Mouse (Mus musculus): ENCODE measurements around the gene Luc7l2.

Luc7l2 gene

GRCm38 (mm10) chr6:38576096-38576495 is 25.0 kb downstream of the Luc7l2 start:
- no peak for DNase-seq (ENCODE audit: low read depth, low spot score)

- no peak for DNase-seq (ENCODE audit: low read depth, low spot score)
These were observed 29.2 kb downstream of the Luc7l2 start for GRCm38 (mm10) chr6:38580112-38580857.

DNA sequence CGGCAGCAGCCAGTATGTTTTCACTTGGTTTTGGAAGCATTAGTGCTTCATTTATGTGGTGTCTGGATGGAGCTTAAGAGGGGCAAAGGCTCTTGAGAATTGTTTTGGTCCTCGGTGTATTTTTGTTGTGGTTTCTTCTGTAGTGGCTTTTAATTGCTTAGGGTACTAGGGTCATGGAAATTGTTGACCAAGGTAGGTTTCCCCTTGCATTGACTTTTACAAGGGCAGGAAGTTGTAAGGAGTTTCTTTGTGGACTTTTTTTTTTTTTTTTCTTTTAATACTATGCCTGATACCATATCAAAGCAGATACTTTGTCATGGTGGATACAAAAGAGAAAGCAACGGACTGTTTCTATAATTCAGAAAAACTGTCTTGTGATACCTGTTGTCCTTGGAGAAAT is 30.6 kb downstream of the Luc7l2 start:
- no peak for DNase-seq (ENCODE audit: low read depth, low spot score)

DNA sequence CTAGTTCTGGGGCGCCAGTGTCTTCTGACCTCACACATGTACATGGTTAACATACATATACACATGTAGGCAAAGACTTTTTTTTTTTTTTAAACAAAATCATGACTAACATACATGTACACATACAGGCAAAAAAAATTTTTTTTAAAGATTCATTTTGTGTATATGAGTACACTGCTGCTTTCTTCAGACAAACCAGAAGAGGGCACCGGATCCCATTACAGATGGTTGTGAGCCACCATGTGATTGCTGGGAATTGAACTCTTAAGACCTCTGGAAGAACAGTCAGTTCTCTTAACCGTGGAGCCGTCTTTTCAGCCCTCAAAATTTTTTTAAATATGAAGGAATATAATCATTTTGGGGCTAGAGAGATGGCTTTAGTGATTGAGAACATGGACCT is 46.3 kb downstream of the Luc7l2 start:
- DNase-seq (ENCODE audit: low read depth, low spot score) = no peak

- no peak for DNase-seq (ENCODE audit: low read depth, low spot score)
These were observed 58.8 kb downstream of the Luc7l2 start for GRCm38 (mm10) chr6:38609892-38610291.

DNA sequence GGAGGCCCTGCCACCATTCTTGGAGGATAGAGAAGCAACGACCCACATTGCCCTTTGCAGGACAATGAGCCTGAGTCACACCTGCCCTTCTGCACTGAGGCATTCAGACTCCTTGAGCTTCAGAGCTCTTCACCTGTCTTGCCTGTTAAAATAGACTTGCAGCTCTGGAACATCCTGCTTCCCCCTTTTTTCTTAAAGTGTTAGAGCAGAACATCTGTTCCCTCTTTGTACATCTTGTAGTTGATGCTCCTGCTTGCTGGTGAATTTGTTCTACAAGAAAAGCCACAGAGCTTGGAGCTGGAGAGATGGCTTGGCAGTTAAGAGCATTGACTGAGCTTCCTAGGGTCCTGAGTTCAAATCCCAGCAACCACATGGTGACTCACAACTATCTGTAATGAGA is 71.3 kb downstream of the Luc7l2 start:
- DNase-seq (ENCODE audit: low read depth, low spot score) = no peak

DNA sequence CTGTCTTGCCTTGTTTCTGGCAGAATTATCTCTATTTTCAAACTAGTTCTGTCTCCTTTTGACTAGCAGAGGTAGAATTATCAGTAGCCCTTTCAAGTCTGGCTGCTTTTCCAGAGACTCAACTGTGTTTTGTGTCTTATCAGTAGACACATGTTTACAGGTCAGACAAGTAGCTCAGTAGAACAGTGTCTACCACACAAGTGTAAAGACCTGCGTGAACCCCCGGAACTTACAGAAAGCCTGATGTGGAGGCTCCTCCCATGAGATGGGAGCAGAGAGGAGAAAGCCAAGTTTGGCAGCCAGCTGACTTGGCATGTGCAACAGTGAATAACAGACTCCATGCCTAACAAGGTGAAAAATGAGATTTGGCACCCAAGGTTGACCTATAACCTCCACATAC is 72.3 kb downstream of the Luc7l2 start:
- DNase-seq (ENCODE audit: low read depth, low spot score) = no peak

- no peak for DNase-seq (ENCODE audit: low read depth, low spot score)
These were observed 73.3 kb downstream of the Luc7l2 start for GRCm38 (mm10) chr6:38624439-38624838.

DNA sequence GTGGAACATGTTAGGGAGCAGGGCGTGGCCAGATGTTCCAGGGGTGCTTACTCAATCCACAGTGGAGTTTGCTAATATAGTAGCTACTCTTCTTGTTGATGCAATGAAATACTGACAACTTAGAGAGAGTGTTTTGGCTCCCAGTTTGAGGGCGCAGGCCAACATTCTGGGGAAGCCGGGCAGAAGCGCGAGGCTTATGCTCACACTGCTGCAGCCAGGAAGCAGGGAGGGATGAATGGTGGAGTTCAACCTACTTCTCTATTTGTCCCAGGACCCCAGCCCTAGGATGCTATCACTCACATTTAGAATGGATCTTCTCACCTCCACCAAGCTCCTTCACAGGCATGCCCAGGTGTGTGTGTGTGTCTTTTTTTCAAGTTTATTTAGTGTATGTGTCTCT is 75.0 kb downstream of the Luc7l2 start:
- no peak for DNase-seq (ENCODE audit: low read depth, low spot score)

DNA sequence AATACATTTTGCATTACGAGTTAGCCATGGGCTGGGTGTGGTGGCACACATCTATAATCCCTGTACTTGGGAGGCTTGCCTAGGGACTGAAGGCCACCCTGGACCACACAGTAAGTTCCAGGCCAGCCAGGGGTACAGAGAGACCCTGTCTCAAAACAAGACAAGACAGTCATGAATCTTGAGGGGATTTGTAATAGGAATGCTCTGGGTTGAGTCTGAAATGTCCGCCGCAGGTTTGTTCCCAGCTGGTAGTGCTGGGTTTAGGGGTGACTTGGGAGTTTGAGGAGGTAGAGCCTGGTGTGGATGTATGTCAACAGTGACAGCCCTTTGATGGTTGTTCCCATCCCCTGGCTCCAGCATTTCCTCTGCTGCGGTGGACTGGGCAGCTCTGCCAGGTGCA is 75.9 kb downstream of the Luc7l2 start:
- no peak for DNase-seq (ENCODE audit: low read depth, low spot score)

- no peak for DNase-seq (ENCODE audit: low read depth, low spot score)
These were observed 76.4 kb downstream of the Luc7l2 start for GRCm38 (mm10) chr6:38627486-38627885.

DNA sequence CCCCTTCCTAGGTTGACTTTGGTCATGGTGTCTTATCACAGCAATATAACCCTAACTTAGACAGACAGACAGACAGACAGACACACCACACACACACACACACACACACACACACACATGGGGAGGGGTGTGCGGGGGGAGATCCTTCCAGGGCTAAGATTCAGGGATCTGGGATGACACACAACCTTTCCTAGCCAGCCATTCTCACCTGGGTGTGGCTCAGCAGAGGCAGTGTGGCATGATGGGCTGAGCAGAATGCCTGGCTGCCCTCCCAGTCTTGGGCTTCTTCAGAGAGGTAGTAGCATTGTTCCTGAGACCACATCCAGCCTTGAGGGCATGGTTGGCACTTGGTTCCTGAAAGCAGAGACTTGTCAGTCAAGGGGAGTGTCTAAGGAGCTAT is 78.4 kb downstream of the Luc7l2 start:
- no peak for DNase-seq (ENCODE audit: low read depth, low spot score)

DNA sequence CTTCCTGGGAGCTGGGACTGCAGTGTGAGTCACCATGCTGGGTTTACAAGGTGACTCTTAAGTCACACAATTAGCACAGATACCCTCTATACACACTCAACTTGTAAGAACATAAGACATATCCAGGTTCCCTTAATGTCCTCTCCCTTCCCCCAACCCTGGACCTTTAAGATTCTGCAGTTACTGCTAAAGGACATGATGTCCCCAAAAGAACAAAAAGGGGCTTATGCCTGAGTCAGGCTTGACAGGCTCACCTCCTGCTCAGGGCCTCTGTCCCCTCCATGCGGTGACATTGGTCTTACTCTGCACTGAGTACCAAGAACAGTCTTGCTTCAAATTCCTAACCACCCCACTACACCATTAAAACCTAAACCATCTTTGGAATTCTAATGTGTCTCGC is 81.7 kb downstream of the Luc7l2 start:
- DNase-seq (ENCODE audit: low read depth, low spot score) = no peak

DNA sequence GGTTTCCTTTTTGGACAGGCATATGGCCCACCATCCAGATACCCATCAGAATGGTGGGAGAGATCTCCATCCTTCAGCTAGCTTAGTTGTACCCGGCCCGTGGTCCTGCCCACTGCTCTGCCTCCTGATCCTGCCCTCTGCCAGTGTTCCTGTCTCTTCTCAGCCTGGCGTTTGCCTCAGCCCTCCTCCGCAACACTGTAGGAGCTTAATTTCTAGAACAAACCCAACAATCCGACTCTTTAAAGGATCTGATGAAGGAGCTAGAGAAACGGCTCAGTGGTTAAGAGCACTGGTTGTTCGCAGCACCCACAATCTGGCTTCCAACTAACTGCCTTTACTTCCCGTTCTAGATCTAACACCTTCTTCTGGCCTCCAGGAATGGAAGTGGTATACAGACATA is 83.3 kb downstream of the Luc7l2 start:
- no peak for DNase-seq (ENCODE audit: low read depth, low spot score)

- DNase-seq (ENCODE audit: low read depth, low spot score) = no peak
These were observed 85.1 kb downstream of the Luc7l2 start for GRCm38 (mm10) chr6:38635941-38636851.

DNA sequence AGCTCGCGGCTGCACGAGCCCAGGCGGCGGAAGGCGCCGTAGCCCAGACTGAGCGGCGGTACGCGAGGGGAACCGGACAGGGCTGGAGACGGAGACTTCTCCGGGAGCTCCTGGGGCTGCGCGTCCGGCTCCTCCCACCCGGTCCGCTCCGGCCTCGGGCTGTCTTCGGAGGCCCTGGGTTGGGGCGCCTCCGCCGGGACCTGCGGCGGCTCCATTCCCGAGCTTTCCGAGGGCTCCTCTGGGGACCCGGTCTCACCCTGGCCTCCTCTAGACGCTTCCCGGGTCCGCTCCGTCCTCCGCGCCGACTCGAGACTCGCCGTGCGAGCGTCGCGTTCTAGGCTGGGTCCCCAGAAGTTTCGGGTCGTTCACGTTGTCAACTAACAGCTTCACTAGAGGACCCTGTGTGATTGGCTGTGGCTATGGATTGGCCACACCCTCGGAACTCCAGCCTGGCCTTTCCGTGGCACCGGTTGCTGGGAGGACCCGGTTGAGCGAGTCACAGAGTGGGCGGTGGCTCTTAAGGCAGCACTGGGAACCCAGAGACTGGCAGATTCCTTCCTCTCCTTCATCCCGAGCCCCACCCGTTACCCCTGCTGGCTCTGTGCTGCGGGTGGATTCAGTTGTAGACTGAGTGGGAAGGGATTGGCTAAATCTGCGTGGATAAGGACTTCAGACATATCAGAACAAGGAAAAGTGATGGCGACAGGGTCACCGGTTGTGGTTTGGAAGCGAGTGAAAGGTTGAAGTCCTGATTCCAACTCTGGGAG is 85.9 kb downstream of the Luc7l2 start, which contains the start of gene Klrg2:
Klrg2 (minus strand) TSS at position 391 of the 767 bp plus-strand sequence.
- DNase-seq (ENCODE audit: low read depth, low spot score) = peak; percentile 30

- no peak for DNase-seq (ENCODE audit: low read depth, low spot score)
These were observed 89.3 kb downstream of the Luc7l2 start for GRCm38 (mm10) chr6:38640401-38640800.

- no peak for DNase-seq (ENCODE audit: low read depth, low spot score)
These were observed 90.1 kb downstream of the Luc7l2 start for GRCm38 (mm10) chr6:38641228-38641627.

DNA sequence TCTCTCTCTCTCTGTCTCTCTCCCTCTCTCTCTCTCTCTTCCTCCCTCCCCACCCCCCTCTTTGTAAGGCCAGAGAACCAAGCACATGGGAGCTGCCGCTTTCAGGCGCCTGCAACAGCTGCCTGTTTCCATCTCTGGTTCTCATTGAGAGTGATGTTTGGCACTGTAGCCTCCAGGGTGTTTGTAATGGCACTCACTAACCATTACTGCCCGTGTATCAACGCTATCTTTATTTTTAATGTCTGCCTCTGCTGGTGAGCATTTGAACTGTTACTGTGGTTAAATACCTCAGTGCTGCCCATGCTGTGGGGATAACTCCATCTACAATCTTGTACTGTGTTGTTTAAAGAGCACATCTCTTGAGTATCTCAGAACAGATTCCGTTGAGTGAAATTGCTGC is 90.5 kb downstream of the Luc7l2 start:
- DNase-seq (ENCODE audit: low read depth, low spot score) = no peak

DNA sequence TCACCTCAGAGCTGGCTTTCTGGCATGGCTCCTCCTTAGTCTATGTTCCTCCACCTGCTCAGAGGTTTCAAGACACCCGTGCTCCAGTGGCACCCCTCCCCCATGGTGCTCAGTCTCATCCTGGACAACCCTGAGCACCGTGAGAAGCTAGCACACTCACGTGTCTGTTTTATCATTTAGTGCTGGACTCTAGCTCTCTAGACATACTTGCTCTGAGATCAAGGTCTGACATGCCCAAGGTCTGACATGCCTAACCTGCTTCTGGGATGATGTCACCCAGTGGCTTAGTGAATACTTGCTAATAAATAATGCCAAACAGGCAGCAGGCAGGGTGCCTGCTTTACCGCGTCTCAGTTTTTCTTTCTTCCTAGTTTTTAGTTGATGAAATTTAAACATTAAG is 91.5 kb downstream of the Luc7l2 start:
- DNase-seq (ENCODE audit: low read depth, low spot score) = no peak

- no peak for DNase-seq (ENCODE audit: low read depth, low spot score)
These were observed 91.9 kb downstream of the Luc7l2 start for GRCm38 (mm10) chr6:38643039-38643438.

DNA sequence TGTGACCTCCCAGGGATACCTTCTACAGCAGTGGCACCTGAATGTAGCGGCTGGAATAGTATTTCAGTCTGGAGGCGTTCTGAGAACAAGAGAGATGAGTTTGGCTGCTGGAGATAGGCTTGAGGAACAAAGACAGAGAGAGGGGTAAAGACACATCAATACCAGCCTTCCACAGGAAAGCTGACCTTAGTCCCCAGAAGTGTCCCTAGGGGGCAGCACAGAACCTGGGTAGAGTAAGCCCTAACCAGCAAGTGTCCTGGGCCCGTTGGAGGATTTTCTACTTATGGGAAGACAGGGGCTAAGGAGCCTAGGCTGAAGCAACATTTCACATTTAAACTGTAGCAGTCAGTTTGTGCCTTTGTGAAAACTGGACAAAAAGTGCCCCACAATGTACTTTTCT is 98.4 kb downstream of the Luc7l2 start:
- DNase-seq (ENCODE audit: low read depth, low spot score) = no peak
